Mouse (Mus musculus) intestine, embryonic 14.5 days (tissue): ENCODE results near the gene Cadm1. TPM values are rescaled to one million over a fixed set of nuclear protein-coding genes. Genes with fewer than 3 reads are reported as not detected.

ENCODE experiments used
- ATAC-seq: fragments of 200-750 bp; cut with Nextera tagmentation; replicated peaks from 2 replicates; pipeline ENCODE4 v1.8.0; 2017; ENCODE audit warnings: low read depth, moderate number of reproducible peaks, moderate TSS enrichment, moderate library complexity; ENCODE audit not compliant: low FRiP score, low TSS enrichment
- DNase-seq: peaks from one replicate; pipeline ENCODE4 v3.0.0-alpha.2; 2018; ENCODE audit warnings: low spot score
- H3K27ac ChIP-seq: fragments of 300-500 bp; sonication (generic); 2 replicates; pipeline ENCODE4 v1.5.1; 2014; ENCODE audit warnings: low read depth, mild to moderate bottlenecking, control low read depth
- H3K27me3 ChIP-seq: fragments of 300-500 bp; sonication (generic); replicated peaks from 2 replicates; pipeline ENCODE4 v1.6.1; 2014; ENCODE audit warnings: low read length, control low read depth; ENCODE audit not compliant: control insufficient read depth, insufficient read depth
- H3K36me3 ChIP-seq: fragments of 300-500 bp; sonication (generic); 2 replicates; pipeline ENCODE4 v1.6.1; 2014; ENCODE audit warnings: low read length, control low read depth; ENCODE audit not compliant: control insufficient read depth, insufficient read depth
- H3K4me1 ChIP-seq: fragments of 300-500 bp; sonication (generic); replicated peaks from 2 replicates; pipeline ENCODE4 v1.6.1; 2014; ENCODE audit warnings: low read length, control low read depth, mixed read lengths; ENCODE audit not compliant: control insufficient read depth, insufficient read depth
- H3K4me2 ChIP-seq: fragments of 300-500 bp; sonication (generic); 2 replicates; pipeline ENCODE4 v1.6.1; 2014; ENCODE audit warnings: low read length
- H3K4me3 ChIP-seq: fragments of 300-500 bp; sonication (generic); 2 replicates; pipeline ENCODE4 v1.5.1; 2014; ENCODE audit warnings: low read depth, low read length, control low read depth, mixed read lengths
- H3K9ac ChIP-seq: fragments of 300-500 bp; sonication (generic); 2 replicates; pipeline ENCODE4 v1.6.1; 2014; ENCODE audit warnings: mild to moderate bottlenecking, low read length
- H3K9me3 ChIP-seq: fragments of 300-500 bp; sonication (generic); 2 replicates; pipeline ENCODE4 v1.6.1; 2016; ENCODE audit warnings: low read length, control low read depth; ENCODE audit not compliant: control insufficient read depth
- WGBS: fragments of 180-500 bp; shearing (Covaris S2); extraction: QIAGEN DNeasy Blood & Tissue Kit; methylation state at CpG from one replicate; pipeline ENCODE4 v1.1.7; 2014; 5-methylcytosine and 5-hydroxymethylcytosine counted together
- polyA plus RNA-seq: library from polyadenylated mRNA; unstranded; fragments of >200 nt; fragmentation: Nextera tagmentation; extraction: Ambion mirVana; gene quantifications from 2 replicates; pipeline ENCODE4 v1.2.1, GENCODE M21; 2014

The Cadm1 gene
- polyA plus RNA-seq, 1 experiment from 2014 or later, result 74.7 TPM

DNA sequence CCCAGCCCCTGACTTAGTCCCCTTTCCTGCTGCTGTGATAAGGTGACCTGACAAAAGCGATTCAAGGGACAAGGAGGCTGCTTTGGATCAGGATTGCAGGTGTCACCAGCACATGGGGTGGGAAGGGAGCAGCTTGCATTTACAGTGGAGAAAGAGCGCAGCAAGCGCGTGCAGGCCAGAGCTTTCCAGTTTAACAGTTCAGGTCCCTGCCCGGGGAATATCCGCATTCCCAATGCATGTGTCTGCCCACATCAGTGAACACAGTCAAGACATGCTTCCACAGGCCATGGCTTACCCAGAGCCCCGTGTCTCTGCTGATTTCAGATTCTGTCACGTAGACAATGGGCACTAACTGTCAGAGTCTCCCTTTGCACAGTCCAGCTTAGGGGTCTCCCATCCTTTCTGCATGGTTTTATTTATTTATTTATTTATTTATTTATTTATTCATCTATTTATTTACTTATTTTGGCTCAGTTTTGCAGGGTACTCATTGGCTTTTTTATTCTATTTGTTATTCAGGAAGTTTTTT, 89.6 kb downstream of the Cadm1 start:
- ATAC-seq, result no peak
- Histone ChIP-seq H3K36me3 (no peaks in the 10 kb centered on the region), H3K9me3 (no peaks in the 10 kb centered on the region), H3K4me2 (no peak overlapping the region), H3K4me1 (peaks cover 33% of the 10 kb centered on the region), H3K9ac (no peak overlapping the region), H3K4me3 (no peak overlapping the region), H3K27ac (no peak overlapping the region), H3K27me3 (0 out of 2 replicates have a peak, but pooled peaks cover 9% of the 10 kb centered on the region)
- no peak for DNase-seq
- 87% methylated on average over 8 of the region's 8 CpGs for WGBS

DNA sequence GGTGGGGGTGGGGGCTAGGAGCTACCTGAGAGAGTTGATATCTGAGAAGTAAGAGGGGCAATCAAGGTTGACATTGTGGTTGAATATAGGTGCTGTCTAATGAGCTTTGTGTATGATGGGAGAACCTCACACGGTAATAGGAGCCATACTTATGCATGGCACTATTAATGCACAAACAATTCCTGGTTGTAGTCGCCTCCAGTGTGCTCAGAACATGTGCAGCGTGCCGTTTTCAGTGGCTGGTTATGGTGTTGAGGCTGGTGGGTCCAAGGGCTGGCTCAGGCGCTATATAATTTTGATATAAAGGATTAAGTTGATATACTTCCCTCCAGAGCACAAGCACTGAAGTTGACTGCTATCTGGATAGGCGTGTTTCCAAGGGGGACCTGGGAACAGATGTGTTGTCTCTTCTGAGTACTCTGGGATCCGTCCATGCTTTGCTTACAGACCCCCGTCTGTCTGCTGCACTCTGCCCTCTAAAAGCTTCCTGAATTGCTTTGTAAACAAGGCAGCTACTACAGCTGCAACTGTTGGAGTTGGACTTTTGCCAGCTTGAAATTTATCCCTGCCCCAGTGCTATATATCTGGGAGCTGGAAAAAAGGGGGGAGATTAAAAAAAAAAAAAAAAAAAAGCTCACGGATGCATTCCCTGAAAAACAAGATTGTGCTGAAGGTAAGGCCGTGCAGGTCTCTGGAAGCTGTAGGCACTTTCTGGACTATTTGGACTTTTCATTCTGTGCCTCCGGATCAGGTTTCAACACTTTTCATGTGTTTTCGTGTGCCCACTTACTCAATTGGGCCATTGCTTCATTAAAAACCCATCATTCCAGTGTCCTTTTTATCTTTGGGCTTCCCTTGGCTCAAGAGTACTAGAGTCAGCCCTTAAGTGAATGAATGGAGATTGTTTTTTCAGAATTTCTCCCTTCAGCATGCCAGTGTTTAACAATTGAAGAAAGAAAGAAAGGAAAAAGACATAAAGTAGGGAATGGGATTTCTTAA, 93.8 kb downstream of the Cadm1 start:
- no peak overlapping the region for H3K27ac ChIP-seq
- 20% methylated on average over 12 of the region's 12 CpGs for WGBS
- no peaks in the 10 kb centered on the region for H3K36me3 ChIP-seq
- H3K4me1 ChIP-seq, result peaks cover 27% of the 10 kb centered on the region
- no peak overlapping the region for H3K4me3 ChIP-seq
- ATAC-seq (peak; percentile 72), DNase-seq (peak; percentile 62)
- H3K9me3 ChIP-seq, result no peaks in the 10 kb centered on the region
- H3K4me2 ChIP-seq, result 0 out of 2 replicates have a peak overlapping the region, but pooled peaks have one; percentile 5
- H3K27me3 ChIP-seq, result 0 out of 2 replicates have a peak, but pooled peaks cover 9% of the 10 kb centered on the region
- no peak overlapping the region for H3K9ac ChIP-seq

- no peaks in the 10 kb centered on the region for H3K9me3 ChIP-seq
- DNase-seq (no peak), ATAC-seq (no peak)
- H3K36me3 ChIP-seq, result no peaks in the 10 kb centered on the region
- H3K27ac ChIP-seq, result peak overlapping the region; percentile 38; the same call in 1 of the 2 replicates
- peak overlapping the region; percentile 3; the same call in 1 of the 2 replicates for H3K4me2 ChIP-seq
- WGBS, result 64% methylated on average over 17 of the region's 17 CpGs
- H3K4me1 ChIP-seq, result peaks cover 27% of the 10 kb centered on the region
- 0 out of 2 replicates have a peak, but pooled peaks cover 5% of the 10 kb centered on the region for H3K27me3 ChIP-seq
- H3K4me3 ChIP-seq, result no peak overlapping the region
- H3K9ac ChIP-seq, result no peak overlapping the region
These were observed 94.9 kb downstream of the Cadm1 start for GRCm38 (mm10) chr9:47624565-47625520.

GRCm38 (mm10) chr9:47625621-47626210, 95.7 kb downstream of the Cadm1 start:
- H3K9ac ChIP-seq, result no peak overlapping the region
- no peak overlapping the region for H3K27ac ChIP-seq
- H3K36me3 ChIP-seq, result no peaks in the 10 kb centered on the region
- DNase-seq (no peak), ATAC-seq (no peak)
- H3K4me3 ChIP-seq, result no peak overlapping the region
- WGBS, result 80% methylated on average over 7 of the region's 7 CpGs
- H3K4me1 ChIP-seq, result peaks cover 27% of the 10 kb centered on the region
- no peak overlapping the region for H3K4me2 ChIP-seq
- 0 out of 2 replicates have a peak, but pooled peaks cover 5% of the 10 kb centered on the region for H3K27me3 ChIP-seq
- H3K9me3 ChIP-seq, result no peaks in the 10 kb centered on the region

- no peaks in the 10 kb centered on the region for H3K36me3 ChIP-seq
- no peak overlapping the region for H3K9ac ChIP-seq
- DNase-seq (no peak), ATAC-seq (no peak)
- no peak overlapping the region for H3K4me2 ChIP-seq
- peaks cover 27% of the 10 kb centered on the region for H3K4me1 ChIP-seq
- H3K27me3 ChIP-seq, result no peaks in the 10 kb centered on the region
- no peaks in the 10 kb centered on the region for H3K9me3 ChIP-seq
- H3K27ac ChIP-seq, result no peak overlapping the region
- H3K4me3 ChIP-seq, result no peak overlapping the region
- WGBS, result 92% methylated on average over 2 of the region's 2 CpGs
These were observed 98.0 kb downstream of the Cadm1 start for GRCm38 (mm10) chr9:47627966-47628365.

GRCm38 (mm10) chr9:47628550-47628949, 98.6 kb downstream of the Cadm1 start:
- no peak overlapping the region for H3K4me2 ChIP-seq
- DNase-seq (no peak), ATAC-seq (no peak)
- no peaks in the 10 kb centered on the region for H3K27me3 ChIP-seq
- no peaks in the 10 kb centered on the region for H3K9me3 ChIP-seq
- no peak overlapping the region for H3K4me3 ChIP-seq
- H3K4me1 ChIP-seq, result peaks cover 24% of the 10 kb centered on the region
- no peak overlapping the region for H3K27ac ChIP-seq
- WGBS, result 68% methylated on average over 1 of the region's 1 CpGs
- no peak overlapping the region for H3K9ac ChIP-seq
- no peaks in the 10 kb centered on the region for H3K36me3 ChIP-seq

GRCm38 (mm10) chr9:47634695-47635094, 104.7 kb downstream of the Cadm1 start:
- DNase-seq, result peak; percentile 48

GRCm38 (mm10) chr9:47642663-47643062, 112.7 kb downstream of the Cadm1 start:
- Histone ChIP-seq H3K36me3 (no peaks in the 10 kb centered on the region), H3K4me1 (peaks cover 12% of the 10 kb centered on the region; the same call in 1 of the 2 replicates), H3K27me3 (no peaks in the 10 kb centered on the region), H3K9me3 (no peaks in the 10 kb centered on the region), H3K27ac (no peak overlapping the region), H3K4me2 (no peak overlapping the region), H3K9ac (no peak overlapping the region), H3K4me3 (no peak overlapping the region)
- ATAC-seq, result no peak
- no peak for DNase-seq
- WGBS, result 38% methylated on average over 4 of the region's 4 CpGs

More at GRCm38 (mm10) chr9:47634695-47635094, 104.7 kb downstream of the Cadm1 start:
- H3K9me3 ChIP-seq, result no peaks in the 10 kb centered on the region
- no peak overlapping the region for H3K27ac ChIP-seq
- no peak for ATAC-seq
- WGBS, result 50% methylated on average over 3 of the region's 3 CpGs
- no peak overlapping the region for H3K4me2 ChIP-seq
- H3K4me3 ChIP-seq, result no peak overlapping the region
- H3K27me3 ChIP-seq, result no peaks in the 10 kb centered on the region
- 0 out of 2 replicates have a peak, but pooled peaks cover 5% of the 10 kb centered on the region for H3K4me1 ChIP-seq
- no peaks in the 10 kb centered on the region for H3K36me3 ChIP-seq
- no peak overlapping the region for H3K9ac ChIP-seq
